ENCODE assay signal across 8 mouse cellular contexts in the genomic region with DNA sequence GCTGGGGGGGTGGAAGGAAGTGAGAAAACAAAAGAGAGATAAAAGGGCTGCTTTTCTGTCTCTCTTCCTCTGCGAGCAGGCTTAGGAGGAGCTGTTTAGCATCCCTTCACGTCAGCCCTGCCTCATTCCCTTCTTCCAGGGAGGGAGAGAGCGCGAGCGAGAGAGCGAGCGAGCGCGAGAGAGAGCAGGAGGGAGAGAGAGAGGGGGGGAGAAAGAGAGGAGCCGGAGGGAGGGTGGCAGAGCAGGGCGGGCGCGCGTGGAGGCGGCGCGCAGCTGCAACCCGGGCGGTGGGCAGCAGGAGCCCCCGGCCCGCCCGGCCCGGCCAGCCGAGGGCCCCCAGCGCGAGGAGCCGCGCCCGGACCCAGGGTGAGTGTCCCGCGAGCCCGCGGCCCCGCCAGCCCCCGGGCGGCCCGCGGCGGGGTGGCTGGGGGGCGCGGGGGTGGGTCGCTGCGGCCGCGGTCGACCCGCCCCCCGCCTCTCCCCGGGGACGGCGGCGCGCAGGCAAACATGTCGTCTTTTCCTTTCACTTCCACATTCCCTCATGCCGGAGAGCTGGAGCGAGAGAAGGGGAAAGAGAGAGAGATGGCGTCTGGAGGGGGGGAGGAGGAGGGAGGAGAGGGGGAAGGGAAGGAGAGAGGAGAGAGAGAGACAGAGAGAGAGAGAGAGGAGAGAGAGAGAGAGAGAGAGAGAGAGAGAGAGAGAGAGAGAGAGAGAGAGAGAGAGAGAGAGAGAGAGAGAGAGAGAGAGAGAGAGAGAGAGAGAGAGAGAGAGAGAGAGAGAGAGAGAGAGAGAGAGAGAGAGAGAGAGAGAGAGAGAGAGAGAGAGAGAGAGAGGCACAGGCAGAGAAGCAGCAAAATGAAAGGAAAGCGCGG. TPM values are rescaled to one million over a fixed set of nuclear protein-coding genes. Genes with fewer than 3 reads are reported as not detected.
DNase-seq lines count a peak whose midpoint lies in the region; ATAC-seq lines count a peak whose summit lies in the region.

No protein-coding gene starts in this region.

- H3K36me3 ChIP-seq in kidney, embryonic 15.5 days, result 0 out of 2 replicates have a peak, but pooled peaks cover 4% of the 10 kb centered on the region
- no peaks in the 10 kb centered on the region for H3K36me3 ChIP-seq in liver, embryonic 13.5 days
- no peaks in the 10 kb centered on the region for H3K36me3 ChIP-seq in neural tube, embryonic 13.5 days

- no peaks in the 10 kb centered on the region for H3K27me3 ChIP-seq in kidney, embryonic 15.5 days
- peaks cover 31% of the 10 kb centered on the region for H3K27me3 ChIP-seq in liver, embryonic 13.5 days
- no peaks in the 10 kb centered on the region for H3K27me3 ChIP-seq in neural tube, embryonic 13.5 days

- 1% methylated on average over 53 of the region's 59 CpGs for WGBS in kidney, embryonic 15.5 days
- under 1% methylated on average over 41 of the region's 59 CpGs for WGBS in liver, embryonic 13.5 days (ENCODE audit: insufficient replicate concordance)
- 2% methylated on average over 35 of the region's 59 CpGs for WGBS in neural tube, embryonic 13.5 days

- H3K4me1 ChIP-seq in kidney, embryonic 15.5 days, result peaks cover 59% of the 10 kb centered on the region
- H3K4me1 ChIP-seq in liver, embryonic 13.5 days (replicated peaks), result peaks cover 63% of the 10 kb centered on the region
- H3K4me1 ChIP-seq in neural tube, embryonic 13.5 days (replicated peaks), result peaks cover 52% of the 10 kb centered on the region

- H3K4me3 ChIP-seq in kidney, embryonic 15.5 days (replicated peaks), result peak overlapping the region; percentile 72
- peak overlapping the region; percentile 75 for H3K4me3 ChIP-seq in liver, embryonic 13.5 days (replicated peaks)
- peak overlapping the region; percentile 87 for H3K4me3 ChIP-seq in neural tube, embryonic 13.5 days

- peak overlapping the region; percentile 95 for H3K4me2 ChIP-seq in kidney, embryonic 15.5 days
- H3K4me2 ChIP-seq in liver, embryonic 13.5 days, result peak overlapping the region; percentile 96
- H3K4me2 ChIP-seq in neural tube, embryonic 13.5 days, result peak overlapping the region; percentile 96

- peak overlapping the region; percentile 99 for H3K27ac ChIP-seq in kidney, embryonic 15.5 days
- H3K27ac ChIP-seq in liver, embryonic 13.5 days, result peak overlapping the region; percentile 88
- H3K27ac ChIP-seq in neural tube, embryonic 13.5 days (replicated peaks), result peak overlapping the region; percentile 98

- peak; percentile 52 for DNase-seq in urinary bladder, adult 2 months (ENCODE audit: low spot score)
- DNase-seq in urinary bladder, postnatal 10 days (ENCODE audit: low spot score), result no peak
- DNase-seq in cerebellum, postnatal 36 days, result peak; percentile 38 to 42
- peak; percentile 49 to 66 for DNase-seq in gastrocnemius, postnatal 4 days (ENCODE audit: low spot score in 2 of 2)
- DNase-seq in liver, embryonic 13.5 days, result no peak
- DNase-seq in thymus, postnatal 25 days, result peak; percentile 67

- no peaks in the 10 kb centered on the region for H3K9me3 ChIP-seq in kidney, embryonic 15.5 days (replicated peaks)
- no peaks in the 10 kb centered on the region for H3K9me3 ChIP-seq in liver, embryonic 13.5 days (replicated peaks)
- no peaks in the 10 kb centered on the region for H3K9me3 ChIP-seq in neural tube, embryonic 13.5 days

- ATAC-seq in kidney, embryonic 15.5 days (replicated peaks; ENCODE audit: low FRiP score), result peak; percentile 37
- ATAC-seq in liver, embryonic 13.5 days (ENCODE audit: low read depth), result no peak
- ATAC-seq in neural tube, embryonic 13.5 days (ENCODE audit: low read depth), result peak; percentile 57

- H3K9ac ChIP-seq in kidney, embryonic 15.5 days, result peak overlapping the region; percentile 86
- H3K9ac ChIP-seq in liver, embryonic 13.5 days, result peak overlapping the region; percentile 85
- peak overlapping the region; percentile 94 for H3K9ac ChIP-seq in neural tube, embryonic 13.5 days

RNA-seq across cellular contexts. Expression of gene Zfp710, which starts 1.7 kb away (rescaled TPM):
- 15.6 and 18.8 TPM in 2 replicates for polyA plus RNA-seq in urinary bladder, adult 2 months (2012; rRNA removed)
- 10 to 100 TPM; 17.5 to 18.1 TPM for total RNA-seq in gastrocnemius, postnatal 4 days (2021)
- polyA plus RNA-seq in kidney, embryonic 15.5 days (2015; fragmentation: Nextera tagmentation; extraction: Ambion mirVana), result 20.1 and 20.5 TPM in 2 replicates
- polyA plus RNA-seq in liver, embryonic 13.5 days (2015; fragmentation: Nextera tagmentation; extraction: Ambion mirVana), result 3.9 and 5.2 TPM in 2 replicates
- 15.0 and 18.9 TPM in 2 replicates for polyA plus RNA-seq in neural tube, embryonic 13.5 days (2015; fragmentation: Nextera tagmentation; extraction: Ambion mirVana)

Comparison
In these comparisons a context has a peak if more than half of its experiments do, and no peak if none do; other contexts are left out.
1. DNase-seq: peak in urinary bladder, adult 2 months (single experiment), cerebellum, postnatal 36 days (2 of 2), gastrocnemius, postnatal 4 days (2 of 2) and thymus, postnatal 25 days (single experiment); none in urinary bladder, postnatal 10 days (single experiment) and liver, embryonic 13.5 days (single experiment).
2. Peak in every context shown above with its lines, with median percentiles within 50 percentile points of each other: H3K27ac ChIP-seq, H3K4me2 ChIP-seq, H3K4me3 ChIP-seq and H3K9ac ChIP-seq.